Mouse (Mus musculus) bone marrow macrophage, adult 2 months (primary cell): ENCODE results near the gene Crip1.

Experiments used
- CTCF ChIP-seq: IDR thresholded peaks from 2 replicates; pipeline ENCODE4 v1.5.1; 2012; ENCODE audit warnings: low read depth, mild to moderate bottlenecking, low read length, moderate library complexity
- POLR2A ChIP-seq: IDR thresholded peaks from 2 replicates; pipeline ENCODE4 v1.6.1; 2012; ENCODE audit warnings: mild to moderate bottlenecking, low read depth, low read length, borderline replicate concordance

- peak; percentile 66 for TF ChIP-seq CTCF
- no peak for TF ChIP-seq POLR2A
Measured at GRCm38 (mm10) chr12:113187584-113188295, 41.6 kb downstream of the Crip1 start.
